Mouse (Mus musculus) hindbrain, embryonic 16.5 days (tissue): ENCODE results near the gene Dcaf1. TPM values are rescaled to one million over a fixed set of nuclear protein-coding genes. Genes with fewer than 3 reads are reported as not detected.

Source experiments
- ATAC-seq: fragments of 200-750 bp; cut with Nextera tagmentation; 2 replicates; pipeline ENCODE4 v1.8.0; 2017; ENCODE audit warnings: moderate TSS enrichment, moderate library complexity
- H3K27ac ChIP-seq: fragments of 300-500 bp; sonication (generic); 2 replicates; pipeline ENCODE4 v1.5.1; 2014; ENCODE audit warnings: low read depth, mild to moderate bottlenecking, control low read depth, low read length, moderate library complexity
- H3K27me3 ChIP-seq: fragments of 300-500 bp; sonication (generic); replicated peaks from 2 replicates; pipeline ENCODE4 v1.6.1; 2014; ENCODE audit warnings: low read length; ENCODE audit not compliant: control insufficient read depth, insufficient read depth
- H3K36me3 ChIP-seq: fragments of 300-500 bp; sonication (generic); 2 replicates; pipeline ENCODE4 v1.6.1; 2014; ENCODE audit warnings: mild to moderate bottlenecking, low read length, moderate library complexity, mixed read lengths; ENCODE audit not compliant: control insufficient read depth, insufficient read depth
- H3K4me1 ChIP-seq: fragments of 300-500 bp; sonication (generic); 2 replicates; pipeline ENCODE4 v1.6.1; 2014; ENCODE audit warnings: low read depth, low read length; ENCODE audit not compliant: control insufficient read depth, insufficient read depth
- H3K4me2 ChIP-seq: fragments of 300-500 bp; sonication (generic); 2 replicates; pipeline ENCODE4 v1.6.1; 2014; ENCODE audit warnings: mild to moderate bottlenecking, low read length, control low read depth, moderate library complexity
- H3K4me3 ChIP-seq: fragments of 300-500 bp; sonication (generic); 2 replicates; pipeline ENCODE4 v1.5.1; 2014; ENCODE audit warnings: mild to moderate bottlenecking, low read length, control low read depth, moderate library complexity
- H3K9ac ChIP-seq: fragments of 300-500 bp; sonication (generic); 2 replicates; pipeline ENCODE4 v1.6.1; 2014; ENCODE audit warnings: low read depth, mild to moderate bottlenecking, control low read depth, low read length, moderate library complexity
- H3K9me3 ChIP-seq: fragments of 300-500 bp; sonication (generic); 2 replicates; pipeline ENCODE4 v1.6.1; 2014; ENCODE audit warnings: mild to moderate bottlenecking, low read length, moderate library complexity; ENCODE audit not compliant: control insufficient read depth
- WGBS: fragments of 180-500 bp; shearing (Covaris S2); extraction: QIAGEN DNeasy Blood & Tissue Kit; methylation state at CpG from one replicate; pipeline ENCODE4 v1.1.7; 2014; 5-methylcytosine and 5-hydroxymethylcytosine counted together
- polyA plus RNA-seq: library from polyadenylated mRNA; unstranded; fragments of >200 nt; fragmentation: Nextera tagmentation; extraction: Ambion mirVana; gene quantifications from 2 replicates; pipeline ENCODE4 v1.2.1, GENCODE M21; 2015

The Dcaf1 gene
- polyA plus RNA-seq, 1 experiment from 2014 or later, result 15.2 TPM

GRCm38 (mm10) chr9:106884996-106885900 is 63.6 kb downstream of the Dcaf1 start:
- no peaks in the 10 kb centered on the region for H3K9me3 ChIP-seq
- H3K36me3 ChIP-seq, result peaks cover 31% of the 10 kb centered on the region
- H3K4me2 ChIP-seq, result peak overlapping the region; percentile 94
- H3K27ac ChIP-seq, result peak overlapping the region; percentile 92; the same call in 1 of the 2 replicates
- H3K27me3 ChIP-seq, result no peaks in the 10 kb centered on the region
- peak overlapping the region; percentile 98 for H3K9ac ChIP-seq
- H3K4me1 ChIP-seq, result peaks cover 45% of the 10 kb centered on the region
- no peak for ATAC-seq
- WGBS, result 17% methylated on average over 44 of the region's 44 CpGs
- peak overlapping the region; percentile 90 for H3K4me3 ChIP-seq

GRCm38 (mm10) chr9:106885901-106886731 is 64.4 kb downstream of the Dcaf1 start:
- peak overlapping the region; percentile 94 for H3K4me2 ChIP-seq
- H3K9ac ChIP-seq, result peak overlapping the region; percentile 98
- H3K27me3 ChIP-seq, result no peaks in the 10 kb centered on the region
- H3K9me3 ChIP-seq, result no peaks in the 10 kb centered on the region
- peak overlapping the region; percentile 90 for H3K4me3 ChIP-seq
- H3K36me3 ChIP-seq, result peaks cover 31% of the 10 kb centered on the region
- peak overlapping the region; percentile 92 for H3K27ac ChIP-seq
- ATAC-seq, result no peak
- peaks cover 54% of the 10 kb centered on the region for H3K4me1 ChIP-seq
- WGBS, result under 1% methylated on average over 59 of the region's 107 CpGs

- Histone ChIP-seq H3K9ac (peak within 1 kb of the TSS; percentile 98), H3K4me3 (peak within 1 kb of the TSS; percentile 90), H3K9me3 (no peaks in the 10 kb centered on the region), H3K4me1 (peaks cover 50% of the 10 kb centered on the region), H3K27me3 (no peaks in the 10 kb centered on the region), H3K36me3 (peaks cover 27% of the 10 kb centered on the region), H3K4me2 (peak within 1 kb of the TSS; percentile 94), H3K27ac (peak within 1 kb of the TSS; percentile 92)
- WGBS, result 3% methylated on average over 76 of the region's 101 CpGs
- peak; percentile 65 for ATAC-seq
Measured at GRCm38 (mm10) chr9:106886828-106887702, 65.4 kb downstream of the Dcaf1 start, which contains the start of gene Rbm15b. Rbm15b (minus strand) TSS chr9:106887428.

GRCm38 (mm10) chr9:106888346-106888745 is 66.7 kb downstream of the Dcaf1 start:
- peaks cover 26% of the 10 kb centered on the region for H3K36me3 ChIP-seq
- no peak overlapping the region for H3K27ac ChIP-seq
- no peak for ATAC-seq
- WGBS, result 96% methylated on average over 3 of the region's 3 CpGs
- no peak overlapping the region for H3K4me2 ChIP-seq
- H3K9ac ChIP-seq, result no peak overlapping the region; the same call in 1 of the 2 replicates
- H3K9me3 ChIP-seq, result no peaks in the 10 kb centered on the region
- H3K27me3 ChIP-seq, result no peaks in the 10 kb centered on the region
- H3K4me1 ChIP-seq, result peaks cover 42% of the 10 kb centered on the region
- no peak overlapping the region for H3K4me3 ChIP-seq

- no peak overlapping the region for H3K9ac ChIP-seq
- peaks cover 34% of the 10 kb centered on the region for H3K4me1 ChIP-seq
- no peak overlapping the region for H3K4me3 ChIP-seq
- H3K4me2 ChIP-seq, result no peak overlapping the region
- H3K9me3 ChIP-seq, result no peaks in the 10 kb centered on the region
- H3K27me3 ChIP-seq, result no peaks in the 10 kb centered on the region
- H3K27ac ChIP-seq, result no peak overlapping the region
- ATAC-seq, result no peak
- WGBS, result 87% methylated on average over 9 of the region's 9 CpGs
- H3K36me3 ChIP-seq, result peaks cover 23% of the 10 kb centered on the region
Measured at GRCm38 (mm10) chr9:106889321-106889720, 67.6 kb downstream of the Dcaf1 start.

GRCm38 (mm10) chr9:106890496-106891240 is 69.0 kb downstream of the Dcaf1 start:
- Histone ChIP-seq H3K9me3 (no peaks in the 10 kb centered on the region), H3K4me2 (peak overlapping the region; percentile 77), H3K4me1 (peaks cover 23% of the 10 kb centered on the region), H3K27ac (no peak overlapping the region), H3K9ac (peak overlapping the region; percentile 83; the same call in 1 of the 2 replicates), H3K4me3 (peak overlapping the region; percentile 69), H3K36me3 (peaks cover 19% of the 10 kb centered on the region), H3K27me3 (no peaks in the 10 kb centered on the region)
- ATAC-seq, result no peak
- WGBS, result 71% methylated on average over 8 of the region's 8 CpGs

GRCm38 (mm10) chr9:106891341-106891741 is 69.7 kb downstream of the Dcaf1 start:
- peak overlapping the region; percentile 83 for H3K9ac ChIP-seq
- under 1% methylated on average over 17 of the region's 17 CpGs for WGBS
- H3K4me3 ChIP-seq, result peak overlapping the region; percentile 69
- H3K4me1 ChIP-seq, result peaks cover 20% of the 10 kb centered on the region
- peak overlapping the region; percentile 85 for H3K27ac ChIP-seq
- peaks cover 20% of the 10 kb centered on the region for H3K36me3 ChIP-seq
- peak overlapping the region; percentile 77 for H3K4me2 ChIP-seq
- H3K27me3 ChIP-seq, result no peaks in the 10 kb centered on the region
- H3K9me3 ChIP-seq, result no peaks in the 10 kb centered on the region
- no peak for ATAC-seq
